Mouse (Mus musculus) CH12.LX (cell line): ENCODE data around the gene Bcl10. TPM values are rescaled to one million over a fixed set of nuclear protein-coding genes. Genes with fewer than 3 reads are reported as not detected.

Experiments
- DNase-seq: peaks from one replicate; pipeline ENCODE4 v3.0.0-alpha.2; 2013; ENCODE audit errors: extremely low read depth
- H3K27ac ChIP-seq: 2 replicates; pipeline ENCODE4 v1.5.1; 2012; ENCODE audit warnings: low read depth, mild to moderate bottlenecking, control low read depth, moderate library complexity; ENCODE audit not compliant: insufficient read depth
- H3K27me3 ChIP-seq: replicated peaks from 2 replicates; pipeline ENCODE3; 2012; ENCODE audit warnings: inconsistent platforms
- H3K36me3 ChIP-seq, 2 experiments: replicated peaks in 1 of 2; 2 replicates each; pipeline versions ENCODE3 to v1.6.1; 2012; ENCODE audit warnings: inconsistent platforms in 1 of 2, low read length in 1 of 2, mild to moderate bottlenecking in 1 of 2, mixed read lengths in 1 of 2, moderate library complexity in 1 of 2; ENCODE audit not compliant: control insufficient read depth in 1 of 2, insufficient read depth in 1 of 2
- H3K4me1 ChIP-seq, 2 experiments: 2 replicates each; pipeline ENCODE4 v1.6.1; 2012; ENCODE audit warnings: inconsistent platforms in 1 of 2, moderate library complexity in 1 of 2; ENCODE audit not compliant: insufficient read depth in 2 of 2, control insufficient read depth in 1 of 2
- H3K4me2 ChIP-seq: 2 replicates; pipeline ENCODE4 v1.6.1; 2012; ENCODE audit warnings: low read depth, mild to moderate bottlenecking, control low read depth; ENCODE audit not compliant: poor library complexity, insufficient read depth, severe bottlenecking
- H3K4me3 ChIP-seq, 3 experiments: fragments of 150-350 bp in 1 of 3; sonication (generic) in 1 of 3; replicated peaks in 1 of 3; 2 replicates each; pipeline versions ENCODE3 to v1.5.1; 2011 to 2012; ENCODE audit warnings: low read depth in 2 of 3, low read length in 2 of 3, mild to moderate bottlenecking in 2 of 3, moderate library complexity in 2 of 3, control low read depth in 1 of 3, improper control_type of control experiment in 1 of 3, inconsistent platforms in 1 of 3, mixed read lengths in 1 of 3; ENCODE audit not compliant: poor library complexity in 1 of 3
- H3K79me2 ChIP-seq: replicated peaks from 2 replicates; pipeline ENCODE4 v1.6.1; 2012; ENCODE audit warnings: mild to moderate bottlenecking, moderate library complexity; ENCODE audit not compliant: control insufficient read depth, poor library complexity, insufficient read depth, severe bottlenecking; ENCODE audit errors: extremely low read depth
- H3K9ac ChIP-seq: 2 replicates; pipeline ENCODE4 v1.6.1; 2012; ENCODE audit warnings: low read depth, mild to moderate bottlenecking, control low read depth, moderate library complexity; ENCODE audit not compliant: insufficient read depth
- H3K9me3 ChIP-seq: replicated peaks from 2 replicates; pipeline ENCODE3; 2012; ENCODE audit warnings: low read length, inconsistent platforms, mixed read lengths
- BHLHE40 ChIP-seq: IDR thresholded peaks from 2 replicates; pipeline ENCODE4 v1.6.1; 2011; ENCODE audit warnings: mild to moderate bottlenecking, low read depth, low read length, improper control_type of control experiment
- CHD2 ChIP-seq: IDR thresholded peaks from 2 replicates; pipeline ENCODE4 v1.6.1; 2011; ENCODE audit warnings: low read length, improper control_type of control experiment
- CTCF ChIP-seq, 2 experiments: IDR thresholded peaks in 1 of 2; conservative IDR thresholded peaks in 1 of 2; 2 replicates each; pipeline ENCODE4 v1.5.1; 2011 to 2012; ENCODE audit warnings: low read depth in 2 of 2, low read length in 2 of 2, improper control_type of control experiment in 1 of 2, inconsistent platforms in 1 of 2, mild to moderate bottlenecking in 1 of 2, moderate library complexity in 1 of 2
- ELF1 ChIP-seq: IDR thresholded peaks from 2 replicates; pipeline ENCODE4 v1.6.1; 2014; ENCODE audit warnings: low read depth, mild to moderate bottlenecking, inconsistent platforms, low read length, improper control_type of control experiment
- HCFC1 ChIP-seq: IDR thresholded peaks from 2 replicates; pipeline ENCODE4 v1.6.1; 2012; ENCODE audit warnings: low read depth, mild to moderate bottlenecking, inconsistent platforms, low read length, improper control_type of control experiment
- KAT2A ChIP-seq: IDR thresholded peaks from 2 replicates; pipeline ENCODE4 v1.6.1; 2012; ENCODE audit warnings: low read length, improper control_type of control experiment, inconsistent platforms; ENCODE audit not compliant: insufficient replicate concordance
- MAFK ChIP-seq: IDR thresholded peaks from 2 replicates; pipeline ENCODE4 v1.6.1; 2011; ENCODE audit warnings: low read length, improper control_type of control experiment; ENCODE audit not compliant: insufficient replicate concordance
- MAZ ChIP-seq: IDR thresholded peaks from 2 replicates; pipeline ENCODE4 v1.6.1; 2012; ENCODE audit warnings: low read depth, mild to moderate bottlenecking, inconsistent platforms, low read length, improper control_type of control experiment, moderate library complexity
- MEF2A ChIP-seq: IDR thresholded peaks from 2 replicates; pipeline ENCODE4 v1.6.1; 2014; ENCODE audit warnings: low read depth, mild to moderate bottlenecking, inconsistent platforms, low read length, improper control_type of control experiment, borderline replicate concordance
- MYC ChIP-seq: IDR thresholded peaks from 2 replicates; pipeline ENCODE4 v1.6.1; 2011; ENCODE audit warnings: low read depth, mild to moderate bottlenecking, improper control_type of control experiment, low read length
- PAX5 ChIP-seq: IDR thresholded peaks from 2 replicates; pipeline ENCODE4 v1.6.1; 2012; ENCODE audit warnings: low read length, inconsistent platforms, mixed read lengths
- POLR2A ChIP-seq: IDR thresholded peaks from 2 replicates; pipeline ENCODE4 v1.6.1; 2011; ENCODE audit warnings: low read depth, mild to moderate bottlenecking, improper control_type of control experiment, low read length
- RAD21 ChIP-seq: IDR thresholded peaks from 2 replicates; pipeline ENCODE4 v1.6.1; 2011; ENCODE audit warnings: low read depth, mild to moderate bottlenecking, low read length, improper control_type of control experiment, moderate library complexity
- TBP ChIP-seq: conservative IDR thresholded peaks from 2 replicates; pipeline ENCODE4 v1.6.1; 2011; ENCODE audit warnings: low read depth, low read length, improper control_type of control experiment
- USF1 ChIP-seq: IDR thresholded peaks from 2 replicates; pipeline ENCODE4 v1.6.1; 2014; ENCODE audit warnings: low read depth, mild to moderate bottlenecking, inconsistent platforms, low read length, improper control_type of control experiment
- USF2 ChIP-seq: conservative IDR thresholded peaks from 2 replicates; pipeline ENCODE4 v1.6.1; 2011; ENCODE audit warnings: low read depth, low read length, improper control_type of control experiment
- ZC3H11A ChIP-seq: IDR thresholded peaks from 2 replicates; pipeline ENCODE4 v1.6.1; 2012; ENCODE audit warnings: low read depth, mild to moderate bottlenecking, inconsistent platforms, low read length, improper control_type of control experiment
- ZNF384 ChIP-seq: IDR thresholded peaks from 2 replicates; pipeline ENCODE4 v1.6.1; 2012; ENCODE audit warnings: low read depth, low read length, improper control_type of control experiment, inconsistent platforms
- dilution Hi-C: fragments of 300-500 bp; cut with MboI; formaldehyde crosslinking; loops from 2 replicates; pipeline ENCODE4 v1.14.3; 2020; ENCODE audit warnings: low sequenced_read_pairs; ENCODE audit not compliant: extremely low pct_unique_long_range_greater_than_20kb, extremely low pct_ligation_motif_present
- in situ Hi-C: fragments of 300-500 bp; cut with MboI; formaldehyde crosslinking; loops from 3 replicates; pipeline ENCODE4 v1.14.3; 2019; ENCODE audit warnings: low sequenced_read_pairs, low pct_ligation_motif_present, low pct_unique_long_range_greater_than_20kb, mixed read lengths
- polyA plus RNA-seq: library from polyadenylated mRNA; unstranded; fragments of >175 nt; gene quantifications from 2 replicates; pipeline ENCODE4 v1.2.1, GENCODE M21; 2012; ENCODE audit warnings: low read depth; ENCODE audit not compliant: insufficient read length
- total RNA-seq, 2 experiments: library from RNA; depleted of rRNA; stranded (reverse); fragments of 300-350 nt in 1 of 2; fragments of >200 nt in 1 of 2; gene quantifications; 2 replicates each; pipeline ENCODE4 v1.2.3; 2012 to 2014

Gene Bcl10
- total and polyA plus RNA-seq, 3 experiments, result 73.6 to 177 (median 103) TPM

GRCm38 (mm10) chr3:145971501-145971900, 48.9 kb downstream of the Bcl10 start:
- Histone ChIP-seq H3K36me3 (no peaks in the 10 kb centered on the region), H3K4me3 (no peak overlapping the region), H3K9ac (no peak overlapping the region)
- DNase-seq, result no peak
- no peak for TF ChIP-seq BHLHE40
- TF ChIP-seq USF1, result no peak
- TF ChIP-seq HCFC1, result no peak
- TF ChIP-seq MEF2A, result no peak
- no peak for TF ChIP-seq PAX5
- TF ChIP-seq TBP, result no peak
- TF ChIP-seq POLR2A, result no peak
- TF ChIP-seq ZC3H11A, result no peak
- TF ChIP-seq MAFK, result no peak
- TF ChIP-seq ELF1, result no peak
- TF ChIP-seq MAZ, result no peak
- TF ChIP-seq KAT2A, result no peak
- TF ChIP-seq ZNF384, result no peak
- no peak for TF ChIP-seq RAD21
- no peak for TF ChIP-seq USF2
- no peak for TF ChIP-seq CTCF (conservative IDR thresholded peaks at IDR 0.05 in 1 of 2, IDR thresholded peaks at IDR 0.05 in 1 of 2; ENCODE audit: low read depth in 2 of 2, low read length in 2 of 2)
- no peak for TF ChIP-seq CHD2
- TF ChIP-seq MYC, result no peak
- TF ChIP-seq, all 38 proteins: peak for 0
- Histone ChIP-seq H3K4me2 (no peak overlapping the region), H3K4me1 (peaks cover 0 to 12% of the 10 kb centered on the region in 2 experiments; a peak in 2 of 4 replicates), H3K27ac (no peak overlapping the region), H3K79me2 (no peaks in the 10 kb centered on the region), H3K9me3 (peaks cover 15% of the 10 kb centered on the region), H3K27me3 (no peaks in the 10 kb centered on the region)
- dilution Hi-C loops (no loop called here), in situ Hi-C loops (no loop called here)

- dilution Hi-C loops, result no loop called here
Observed at GRCm38 (mm10) chr3:145974986-145975385, 52.4 kb downstream of the Bcl10 start.

More at GRCm38 (mm10) chr3:145974986-145975385, 52.4 kb downstream of the Bcl10 start:
- in situ Hi-C loops, result no loop called here
- no peak overlapping the region for H3K4me3 ChIP-seq
- no peak overlapping the region for H3K27ac ChIP-seq
- no peak overlapping the region for H3K9ac ChIP-seq
- H3K4me2 ChIP-seq, result no peak overlapping the region
- TF ChIP-seq MEF2A, result no peak
- H3K27me3 ChIP-seq, result no peaks in the 10 kb centered on the region
- peaks cover 22% of the 10 kb centered on the region for H3K9me3 ChIP-seq
- H3K4me1 ChIP-seq, result no peaks in the 10 kb centered on the region
- H3K79me2 ChIP-seq, result no peaks in the 10 kb centered on the region
- no peaks in the 10 kb centered on the region for H3K36me3 ChIP-seq
- no peak for DNase-seq

Other genes with a start within 250 kb of the Bcl10 start
- gene Ddah1, start 164.1 kb upstream of the Bcl10 start, total RNA-seq (2012; rRNA removed), result not detected in 2 replicates
- not detected in 2 replicates for gene Ddah1, start 164.1 kb upstream of the Bcl10 start, total RNA-seq (2014; rRNA removed)
- not detected in 2 replicates for gene Ddah1, start 164.1 kb upstream of the Bcl10 start, polyA plus RNA-seq
- 51.9 and 77.1 TPM in 2 replicates for gene 2410004B18Rik, start 15.2 kb downstream of the Bcl10 start, total RNA-seq (2012; rRNA removed)
- gene 2410004B18Rik, start 15.2 kb downstream of the Bcl10 start, total RNA-seq (2014; rRNA removed), result 123 and 155 TPM in 2 replicates
- 130 and 138 TPM in 2 replicates for gene 2410004B18Rik, start 15.2 kb downstream of the Bcl10 start, polyA plus RNA-seq
- not detected in 2 replicates for gene Syde2, start 65.1 kb downstream of the Bcl10 start, total RNA-seq (2012; rRNA removed)
- 0.30 and 0.31 TPM in 2 replicates for gene Syde2, start 65.1 kb downstream of the Bcl10 start, total RNA-seq (2014; rRNA removed)
- gene Syde2, start 65.1 kb downstream of the Bcl10 start, polyA plus RNA-seq, result 0.10 TPM in 2 replicates
- not detected in 2 replicates for gene Wdr63, start 185.3 kb downstream of the Bcl10 start, total RNA-seq (2012; rRNA removed)
- not detected in 2 replicates for gene Wdr63, start 185.3 kb downstream of the Bcl10 start, total RNA-seq (2014; rRNA removed)
- not detected in 2 replicates for gene Wdr63, start 185.3 kb downstream of the Bcl10 start, polyA plus RNA-seq
- 7.2 and 11.3 TPM in 2 replicates for gene Mcoln3, start 194.6 kb downstream of the Bcl10 start, total RNA-seq (2012; rRNA removed)
- gene Mcoln3, start 194.6 kb downstream of the Bcl10 start, total RNA-seq (2014; rRNA removed), result 5.3 and 6.4 TPM in 2 replicates
- 5.2 and 7.2 TPM in 2 replicates for gene Mcoln3, start 194.6 kb downstream of the Bcl10 start, polyA plus RNA-seq
- gene Mcoln2, start 227.0 kb downstream of the Bcl10 start, total RNA-seq (2012; rRNA removed), result 32.0 and 43.8 TPM in 2 replicates
- 31.0 and 35.8 TPM in 2 replicates for gene Mcoln2, start 227.0 kb downstream of the Bcl10 start, total RNA-seq (2014; rRNA removed)
- 34.9 and 35.1 TPM in 2 replicates for gene Mcoln2, start 227.0 kb downstream of the Bcl10 start, polyA plus RNA-seq